Mouse (Mus musculus): ENCODE results near the gene Prkar1b. TPM values are rescaled to one million over a fixed set of nuclear protein-coding genes. Genes with fewer than 3 reads are reported as not detected.

Gene Prkar1b
- polyA plus RNA-seq (2015; fragmentation: Nextera tagmentation; extraction: Ambion mirVana) = 171 and 193 TPM in 2 replicates

DNA sequence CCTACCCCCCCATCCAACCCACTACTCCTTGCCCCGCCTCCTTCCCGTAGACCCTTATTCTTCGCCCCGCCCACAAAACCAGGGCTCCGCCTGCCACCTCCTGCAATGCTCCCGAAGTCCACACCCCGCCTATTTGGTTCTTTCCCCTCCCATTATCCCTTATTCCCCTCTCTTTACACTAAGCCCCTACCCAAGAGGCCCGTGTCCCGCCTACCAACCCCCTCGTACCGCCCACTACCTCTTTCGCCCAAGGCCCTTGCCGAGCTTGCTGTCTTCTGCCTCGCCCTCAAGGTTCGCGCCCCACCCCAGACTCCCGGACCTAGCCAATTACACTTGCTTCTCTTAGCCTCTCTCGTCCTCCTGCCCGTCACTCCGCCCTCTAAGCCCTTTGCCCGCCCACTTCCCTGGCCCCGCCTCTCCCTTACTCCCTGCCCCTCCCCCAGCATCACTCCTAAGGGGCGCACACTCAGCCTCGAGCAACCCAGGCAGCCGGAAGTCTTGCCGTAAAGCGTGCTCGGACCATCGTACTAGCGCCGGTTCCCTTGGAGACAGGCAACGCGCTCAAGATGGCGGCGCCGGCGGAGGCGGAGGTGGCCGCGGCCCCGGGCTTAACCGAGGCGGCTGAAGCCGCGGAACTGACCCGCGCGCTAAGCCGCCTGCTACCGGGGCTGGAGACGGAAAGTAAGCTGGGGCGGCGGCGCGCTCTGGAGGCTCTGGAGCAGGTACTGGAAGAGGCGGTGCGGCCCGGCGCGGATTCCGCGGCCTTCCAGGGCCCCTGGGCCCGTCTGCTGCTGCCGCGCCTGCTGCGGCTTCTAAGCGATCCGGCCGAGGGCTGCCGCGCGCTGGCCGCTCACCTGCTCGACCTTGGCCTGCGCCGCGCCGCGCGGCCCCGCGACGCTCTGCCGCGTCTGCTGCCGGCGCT lies at the start of gene Prkar1b, which contains the start of gene Dnaaf5:
Gene Prkar1b, minus strand, starts transcription at position 321 of the 922 bp plus-strand sequence.
Gene Dnaaf5, plus strand, starts transcription at position 543 of the 922 bp plus-strand sequence.
- H3K9ac ChIP-seq (replicated peaks) = peak within 1 kb of the TSS; percentile 67
- H3K9me3 ChIP-seq = no peaks in the 10 kb centered on the region
- H3K36me3 ChIP-seq = peaks cover 20% of the 10 kb centered on the region
- under 1% methylated on average over 82 of the region's 87 CpGs for WGBS
- H3K4me2 ChIP-seq (replicated peaks) = peak within 1 kb of the TSS; percentile 75
- no peaks in the 10 kb centered on the region for H3K27me3 ChIP-seq
- H3K27ac ChIP-seq (replicated peaks) = peak within 1 kb of the TSS; percentile 88
- H3K4me3 ChIP-seq = peak within 1 kb of the TSS; percentile 91
- peaks cover 46% of the 10 kb centered on the region for H3K4me1 ChIP-seq
- ATAC-seq (replicated peaks) = peak; percentile 95

DNA sequence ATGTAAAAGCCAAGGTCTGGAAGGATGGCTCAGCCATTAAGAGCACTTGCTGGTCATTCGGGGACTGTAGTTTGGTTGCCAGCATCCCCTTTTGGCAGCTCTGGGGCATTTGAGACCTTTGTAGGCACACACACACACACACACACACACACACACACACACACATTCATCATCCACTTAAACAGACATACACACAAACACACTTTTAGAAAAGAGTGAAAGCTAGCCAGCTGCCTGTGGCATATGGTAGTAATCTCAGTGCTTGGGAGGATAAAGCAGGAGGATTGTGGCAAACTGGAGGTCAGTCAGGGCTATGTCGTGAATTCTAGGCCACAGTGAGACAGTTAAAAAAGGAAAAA lies 49.8 kb upstream of the Prkar1b start:
- peak overlapping the region; percentile 92 for H3K27ac ChIP-seq (replicated peaks)
- no peak for ATAC-seq (replicated peaks)
- H3K9me3 ChIP-seq = no peaks in the 10 kb centered on the region
- H3K4me2 ChIP-seq (replicated peaks) = peak overlapping the region; percentile 94
- WGBS = 35% methylated on average over 2 of the region's 2 CpGs
- no peaks in the 10 kb centered on the region for H3K36me3 ChIP-seq
- peaks cover 32% of the 10 kb centered on the region for H3K4me1 ChIP-seq
- peak overlapping the region; percentile 82 for H3K9ac ChIP-seq (replicated peaks)
- no peaks in the 10 kb centered on the region for H3K27me3 ChIP-seq
- H3K4me3 ChIP-seq = peak overlapping the region; percentile 72

DNA sequence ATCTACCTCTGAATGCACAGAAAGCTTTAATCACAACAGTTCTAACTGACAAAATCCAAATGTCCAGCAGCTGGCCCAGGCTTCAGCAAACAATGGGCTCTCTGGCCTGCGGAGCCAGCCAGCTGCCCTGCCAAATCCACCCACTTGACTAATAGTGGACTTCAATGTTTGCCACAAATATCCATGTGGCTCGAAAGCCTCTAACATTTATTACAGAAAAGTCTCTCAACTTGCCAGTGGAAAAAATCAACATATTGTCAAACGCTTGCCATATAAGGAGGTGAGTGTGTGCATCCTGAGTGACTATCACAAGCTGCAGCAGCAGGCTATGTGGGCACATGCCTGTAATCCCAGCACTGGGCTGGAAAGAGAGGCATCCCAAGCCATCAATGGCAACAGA lies 49.0 kb upstream of the Prkar1b start:
- Histone ChIP-seq H3K4me3 (no peak overlapping the region), H3K9ac (replicated peaks) (no peak overlapping the region), H3K27me3 (no peaks in the 10 kb centered on the region), H3K4me1 (peaks cover 27% of the 10 kb centered on the region), H3K9me3 (no peaks in the 10 kb centered on the region), H3K4me2 (replicated peaks) (no peak overlapping the region), H3K36me3 (no peaks in the 10 kb centered on the region), H3K27ac (replicated peaks) (no peak overlapping the region)
- no peak for ATAC-seq (replicated peaks)
- WGBS = 85% methylated on average over 3 of the region's 3 CpGs

DNA sequence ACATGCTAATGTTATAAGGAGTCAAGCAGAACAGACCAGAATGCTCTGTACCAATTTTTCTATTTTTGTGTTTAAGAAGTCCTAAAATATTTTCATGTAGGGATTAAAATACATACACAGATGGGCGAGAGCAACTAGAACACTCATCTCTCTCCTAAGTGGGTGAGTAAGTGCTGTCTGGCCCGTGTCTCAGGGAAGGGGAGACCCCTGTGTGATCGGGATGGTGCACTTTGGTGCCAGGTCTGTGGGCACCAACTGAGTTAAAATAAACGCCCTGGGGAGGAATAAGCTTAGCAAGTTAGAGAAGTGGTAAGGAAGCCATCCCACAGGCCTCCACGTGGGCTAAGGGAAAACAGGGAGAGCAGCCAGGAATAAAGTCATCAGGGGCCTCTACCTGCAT lies 41.2 kb upstream of the Prkar1b start:
- Histone ChIP-seq H3K36me3 (peaks cover 7% of the 10 kb centered on the region; the same call in 1 of the 2 replicates), H3K27ac (replicated peaks) (no peak overlapping the region), H3K4me3 (no peak overlapping the region), H3K4me2 (replicated peaks) (no peak overlapping the region), H3K27me3 (no peaks in the 10 kb centered on the region), H3K4me1 (no peaks in the 10 kb centered on the region), H3K9ac (replicated peaks) (no peak overlapping the region), H3K9me3 (no peaks in the 10 kb centered on the region)
- 82% methylated on average over 5 of the region's 5 CpGs for WGBS
- ATAC-seq (replicated peaks) = no peak

DNA sequence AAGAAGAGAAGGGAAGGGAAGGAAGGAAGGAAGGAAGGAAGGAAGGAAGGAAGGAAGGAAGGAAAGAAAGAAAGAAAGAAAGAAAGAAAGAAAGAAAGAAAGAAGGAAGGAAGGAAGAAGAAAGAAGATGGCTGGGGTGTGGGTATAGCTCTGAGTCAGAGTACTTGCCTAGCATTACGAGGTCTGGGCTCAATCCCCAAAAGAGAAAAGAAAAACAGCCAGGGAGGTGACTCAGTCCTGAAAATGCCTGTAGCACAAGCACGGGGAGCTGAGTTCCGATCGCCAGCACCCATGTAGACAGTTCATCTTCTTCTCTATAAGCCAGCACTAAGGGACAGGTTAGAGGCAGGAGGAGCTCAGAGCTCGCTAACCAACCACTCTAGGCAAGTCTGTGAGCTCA lies 39.9 kb upstream of the Prkar1b start:
- no peaks in the 10 kb centered on the region for H3K27me3 ChIP-seq
- no peak overlapping the region for H3K4me3 ChIP-seq
- H3K36me3 ChIP-seq = peaks cover 15% of the 10 kb centered on the region
- H3K27ac ChIP-seq (replicated peaks) = no peak overlapping the region
- no peak overlapping the region for H3K9ac ChIP-seq (replicated peaks)
- H3K4me1 ChIP-seq = no peaks in the 10 kb centered on the region
- ATAC-seq (replicated peaks) = no peak
- H3K9me3 ChIP-seq = no peaks in the 10 kb centered on the region
- H3K4me2 ChIP-seq (replicated peaks) = no peak overlapping the region
- 93% methylated on average over 5 of the region's 5 CpGs for WGBS

DNA sequence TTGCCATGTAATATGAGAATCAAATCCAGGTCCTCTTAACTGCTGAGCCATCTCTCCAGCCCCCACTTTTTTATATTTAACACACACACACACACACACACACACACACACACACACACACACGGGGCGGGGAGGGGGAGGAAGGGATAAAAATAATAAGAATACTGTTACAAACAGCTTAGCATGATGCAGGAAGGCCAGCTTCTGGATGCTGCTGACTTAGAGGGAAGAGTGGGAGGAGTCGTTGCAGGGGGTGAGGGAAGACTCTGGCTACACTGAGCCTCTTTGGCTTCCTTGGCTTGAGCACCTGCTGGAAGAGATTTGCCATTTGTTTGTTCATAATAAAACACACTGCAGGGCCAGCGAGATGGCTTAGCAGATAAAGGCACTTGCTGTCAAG lies 35.1 kb upstream of the Prkar1b start:
- no peak for ATAC-seq (replicated peaks)
- no peak overlapping the region for H3K4me2 ChIP-seq (replicated peaks)
- no peak overlapping the region for H3K27ac ChIP-seq (replicated peaks)
- peaks cover 44% of the 10 kb centered on the region for H3K36me3 ChIP-seq
- 94% methylated on average over 3 of the region's 4 CpGs for WGBS
- H3K4me3 ChIP-seq = no peak overlapping the region
- no peaks in the 10 kb centered on the region for H3K4me1 ChIP-seq
- H3K9ac ChIP-seq (replicated peaks) = no peak overlapping the region
- H3K9me3 ChIP-seq = no peaks in the 10 kb centered on the region
- H3K27me3 ChIP-seq = no peaks in the 10 kb centered on the region

DNA sequence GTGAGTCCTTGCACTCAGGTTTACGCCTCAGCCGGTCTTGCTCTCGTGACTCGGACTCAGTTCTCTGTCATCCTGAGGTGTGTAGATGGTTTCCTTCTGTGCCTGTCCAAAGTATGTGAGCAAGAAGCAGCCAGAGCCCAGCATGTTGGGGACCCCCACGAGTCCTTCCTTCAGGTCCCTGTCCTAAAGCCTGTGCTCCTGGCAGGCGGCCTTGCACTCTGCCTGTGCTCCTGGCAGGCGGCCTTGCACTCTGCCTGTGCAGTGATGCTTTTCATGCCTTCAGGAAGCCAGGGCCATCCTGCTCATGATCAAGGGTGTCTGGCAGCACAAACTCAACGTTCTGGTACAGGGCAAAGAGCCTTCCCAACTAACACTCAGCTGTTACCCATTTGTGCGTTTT lies 33.8 kb upstream of the Prkar1b start:
- WGBS = 95% methylated on average over 9 of the region's 9 CpGs
- Histone ChIP-seq H3K4me1 (no peaks in the 10 kb centered on the region), H3K9ac (replicated peaks) (no peak overlapping the region), H3K27me3 (no peaks in the 10 kb centered on the region), H3K36me3 (peaks cover 44% of the 10 kb centered on the region), H3K4me2 (replicated peaks) (no peak overlapping the region), H3K4me3 (no peak overlapping the region), H3K9me3 (no peaks in the 10 kb centered on the region), H3K27ac (replicated peaks) (no peak overlapping the region)
- no peak for ATAC-seq (replicated peaks)

DNA sequence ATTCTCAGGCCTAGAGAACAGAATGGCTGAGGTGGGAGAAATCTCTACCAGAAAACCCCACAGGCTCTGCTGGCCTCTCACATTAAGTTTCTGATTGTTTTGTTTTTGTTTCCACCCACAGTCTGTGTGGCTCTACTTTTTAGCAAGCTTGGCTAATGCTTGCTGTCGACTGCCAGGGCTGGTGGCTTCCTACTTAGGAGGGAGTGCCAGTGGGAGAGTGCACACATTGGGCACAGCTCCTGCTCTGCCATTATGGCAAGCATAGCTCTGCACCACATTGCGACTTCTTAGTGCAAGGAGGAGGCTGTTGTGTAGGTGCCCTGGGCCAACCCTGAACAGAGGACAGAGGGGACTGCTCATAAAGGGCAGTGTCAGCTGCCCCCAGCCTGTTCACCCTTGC lies 33.3 kb upstream of the Prkar1b start:
- no peak overlapping the region for H3K27ac ChIP-seq (replicated peaks)
- H3K4me2 ChIP-seq (replicated peaks) = no peak overlapping the region
- H3K27me3 ChIP-seq = no peaks in the 10 kb centered on the region
- H3K36me3 ChIP-seq = peaks cover 44% of the 10 kb centered on the region
- H3K9me3 ChIP-seq = no peaks in the 10 kb centered on the region
- ATAC-seq (replicated peaks) = no peak
- no peak overlapping the region for H3K9ac ChIP-seq (replicated peaks)
- H3K4me3 ChIP-seq = no peak overlapping the region
- WGBS = 89% methylated on average over 2 of the region's 2 CpGs
- H3K4me1 ChIP-seq = no peaks in the 10 kb centered on the region

DNA sequence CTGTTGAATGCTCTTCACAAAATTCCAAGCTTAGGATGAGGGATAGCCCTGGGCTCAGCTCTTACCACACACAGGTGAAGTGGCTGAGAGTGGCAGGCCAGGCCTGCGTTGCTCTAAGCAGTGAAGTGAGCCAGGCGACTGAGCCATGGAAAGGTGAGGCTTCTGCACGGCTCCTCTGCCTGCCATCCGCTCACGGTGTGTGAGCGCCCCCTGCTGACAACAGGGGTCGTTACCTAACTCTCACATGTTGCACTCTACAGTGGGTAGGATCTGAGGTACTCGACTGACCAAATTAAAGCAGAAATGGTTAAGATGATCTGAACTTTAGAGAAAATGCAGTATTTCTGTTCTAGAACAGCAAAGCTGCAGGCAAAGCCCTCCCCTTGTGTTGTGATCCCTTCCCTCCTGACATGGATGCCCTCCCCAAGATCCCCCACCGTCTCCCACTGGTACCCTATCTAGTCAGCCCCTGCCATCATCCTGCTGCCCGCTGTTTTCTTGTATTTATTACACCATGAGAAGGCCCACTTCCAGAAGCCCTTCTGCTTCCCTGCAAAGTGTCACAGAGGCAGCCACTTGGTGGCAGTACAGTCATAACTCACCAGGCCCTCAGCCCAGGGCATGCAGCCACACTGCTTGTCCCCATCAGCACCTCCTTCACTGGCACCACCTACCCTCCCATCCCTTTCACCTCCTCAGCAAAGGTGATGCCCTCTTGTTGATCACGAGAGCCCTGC lies 29.3 kb upstream of the Prkar1b start:
- no peaks in the 10 kb centered on the region for H3K27me3 ChIP-seq
- H3K4me3 ChIP-seq = no peak overlapping the region
- no peak overlapping the region for H3K27ac ChIP-seq (replicated peaks)
- 25% methylated on average over 11 of the region's 11 CpGs for WGBS
- no peaks in the 10 kb centered on the region for H3K9me3 ChIP-seq
- H3K4me1 ChIP-seq = peaks cover 14% of the 10 kb centered on the region
- no peak overlapping the region for H3K9ac ChIP-seq (replicated peaks)
- no peak overlapping the region for H3K4me2 ChIP-seq (replicated peaks)
- ATAC-seq (replicated peaks) = peak; percentile 77
- peaks cover 34% of the 10 kb centered on the region for H3K36me3 ChIP-seq

DNA sequence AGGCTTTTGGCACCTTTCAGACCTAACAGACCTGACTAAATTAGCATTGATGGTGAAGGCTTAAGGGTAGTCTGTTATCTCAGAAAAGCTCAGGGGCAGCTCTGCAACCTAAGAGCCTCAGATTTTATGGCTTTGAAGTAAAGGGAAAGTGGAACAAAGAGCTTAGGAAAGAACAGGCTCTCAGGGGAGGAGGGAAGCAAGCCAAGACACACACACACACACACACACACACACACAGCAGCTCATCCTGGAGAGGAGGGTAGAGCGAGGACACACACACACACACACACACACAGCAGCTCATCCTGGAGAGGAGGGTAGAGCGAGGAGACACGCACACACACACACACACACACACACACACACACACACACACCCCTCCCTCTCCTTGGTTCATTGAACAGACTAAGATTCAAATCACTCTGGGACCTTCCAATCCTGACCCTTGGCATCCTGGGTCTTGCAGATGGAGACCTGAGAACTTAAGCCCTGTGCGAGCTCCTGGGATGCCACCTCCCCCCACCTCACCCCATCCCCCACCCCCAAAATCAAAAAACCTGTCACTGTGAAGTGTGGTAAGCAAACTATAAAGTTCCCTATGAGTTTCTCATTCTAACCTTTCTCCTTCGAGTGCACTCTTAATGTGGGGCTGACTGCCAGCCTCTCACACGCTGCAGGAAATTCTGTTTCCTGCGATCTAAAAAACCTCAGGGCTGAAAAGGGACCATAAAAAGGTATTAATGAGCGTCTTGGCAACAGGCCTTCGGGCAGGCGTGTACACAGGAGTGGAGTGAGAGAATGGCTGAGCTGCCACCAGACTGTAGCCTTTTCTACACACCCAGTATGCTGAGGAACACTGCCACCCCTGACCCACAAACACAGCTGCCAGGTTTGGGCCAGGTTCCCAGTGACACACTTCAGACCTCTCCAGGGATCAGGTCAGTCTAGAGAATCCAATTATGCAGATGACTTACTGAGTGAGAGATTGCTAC lies 25.1 kb upstream of the Prkar1b start:
- H3K9me3 ChIP-seq = no peaks in the 10 kb centered on the region
- no peak overlapping the region for H3K4me3 ChIP-seq
- peak; percentile 66 for ATAC-seq (replicated peaks)
- H3K4me1 ChIP-seq = peaks cover 17% of the 10 kb centered on the region
- H3K9ac ChIP-seq (replicated peaks) = no peak overlapping the region
- no peak overlapping the region for H3K4me2 ChIP-seq (replicated peaks)
- H3K27me3 ChIP-seq = no peaks in the 10 kb centered on the region
- peak overlapping the region; percentile 47 for H3K27ac ChIP-seq (replicated peaks)
- WGBS = 39% methylated on average over 9 of the region's 10 CpGs
- peaks cover 18% of the 10 kb centered on the region; the same call in 1 of the 2 replicates for H3K36me3 ChIP-seq

DNA sequence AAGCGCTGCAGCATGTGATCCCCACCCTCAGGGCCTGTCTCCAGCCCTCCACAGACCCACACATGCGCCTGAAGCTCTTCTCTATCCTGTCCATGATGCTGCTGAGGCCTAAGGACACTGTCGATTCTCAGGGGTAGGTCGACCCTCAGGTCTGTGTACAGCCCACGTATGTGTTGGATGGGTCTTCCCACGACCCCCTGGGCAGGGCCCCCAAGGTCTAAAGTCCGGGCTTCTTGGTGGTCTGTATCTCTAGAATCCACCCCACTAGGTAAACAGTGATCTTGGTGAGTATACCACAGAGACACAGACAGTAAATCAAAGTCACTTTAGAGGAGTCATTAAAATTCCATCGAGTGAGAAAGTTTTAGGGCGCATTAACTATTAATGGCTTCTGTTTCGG lies 24.3 kb upstream of the Prkar1b start:
- WGBS = 60% methylated on average over 10 of the region's 10 CpGs
- Histone ChIP-seq H3K36me3 (peaks cover 18% of the 10 kb centered on the region; the same call in 1 of the 2 replicates), H3K27ac (replicated peaks) (peak overlapping the region; percentile 47), H3K4me3 (no peak overlapping the region), H3K4me1 (peaks cover 17% of the 10 kb centered on the region), H3K4me2 (replicated peaks) (no peak overlapping the region), H3K9me3 (no peaks in the 10 kb centered on the region), H3K27me3 (no peaks in the 10 kb centered on the region), H3K9ac (replicated peaks) (no peak overlapping the region)
- ATAC-seq (replicated peaks) = no peak
